Mouse (Mus musculus) myocyte (in vitro differentiated cells): Measurements from ENCODE around the gene Plce1.

ENCODE experiments used
- CEBPB ChIP-seq: IDR thresholded peaks from 2 replicates; pipeline ENCODE4 v1.6.1; 2011; ENCODE audit warnings: mild to moderate bottlenecking, moderate library complexity; ENCODE audit not compliant: poor library complexity, insufficient read depth, severe bottlenecking
- E2F4 ChIP-seq: IDR thresholded peaks from one replicate; pipeline ENCODE4 v1.6.1; 2011; ENCODE audit warnings: mild to moderate bottlenecking, control low read depth, moderate library complexity; ENCODE audit not compliant: insufficient read depth
- MAX ChIP-seq: IDR thresholded peaks from one replicate; pipeline ENCODE4 v1.6.1; 2011; ENCODE audit warnings: low read depth, mild to moderate bottlenecking, control low read depth
- MYOD1 ChIP-seq, 3 experiments: IDR thresholded peaks; one replicate each; pipeline ENCODE4 v1.6.1; 2011; ENCODE audit warnings: control low read depth in 2 of 3, low read depth in 2 of 3, mild to moderate bottlenecking in 2 of 3, moderate library complexity in 1 of 3; ENCODE audit not compliant: insufficient read length in 2 of 3, control insufficient read depth in 1 of 3
- POLR2A ChIP-seq: IDR thresholded peaks from one replicate; pipeline ENCODE4 v1.6.1; 2011; ENCODE audit warnings: low read depth, mild to moderate bottlenecking, control low read depth, moderate library complexity; ENCODE audit not compliant: insufficient read length
- POLR2AphosphoS2 ChIP-seq: IDR thresholded peaks from one replicate; pipeline ENCODE4 v1.6.1; 2011; ENCODE audit warnings: low read depth, control low read depth; ENCODE audit not compliant: insufficient read length
- REST ChIP-seq: IDR thresholded peaks from one replicate; pipeline ENCODE4 v1.6.1; 2011; ENCODE audit warnings: mild to moderate bottlenecking, control low read depth, moderate library complexity; ENCODE audit not compliant: insufficient read depth, insufficient read length
- TCF12 ChIP-seq: IDR thresholded peaks from one replicate; pipeline ENCODE4 v1.6.1; 2011; ENCODE audit warnings: mild to moderate bottlenecking, control low read depth; ENCODE audit not compliant: poor library complexity, insufficient read depth, severe bottlenecking
- TCF3 ChIP-seq: IDR thresholded peaks from one replicate; pipeline ENCODE4 v1.6.1; 2011; ENCODE audit warnings: low read depth, control low read depth; ENCODE audit not compliant: insufficient read length
- USF1 ChIP-seq: IDR thresholded peaks from one replicate; pipeline ENCODE4 v1.6.1; 2011; ENCODE audit warnings: low read depth, mild to moderate bottlenecking, control low read depth, moderate library complexity

GRCm38 (mm10) chr19:38610809-38611208, 129.9 kb downstream of the Plce1 start:
- TF ChIP-seq MAX (no peak), MYOD1 (IDR thresholded peaks at IDR 0.05; ENCODE audit: control insufficient read depth in 1 of 3, insufficient read length in 2 of 3, low read depth in 2 of 3) (no peak), POLR2AphosphoS2 (no peak), POLR2A (no peak), TCF12 (no peak), CEBPB (no peak), USF1 (no peak), TCF3 (no peak), E2F4 (no peak), REST (no peak)
